Mouse (Mus musculus): Measurements from ENCODE around the gene Gm28230. TPM values are rescaled to one million over a fixed set of nuclear protein-coding genes. Genes with fewer than 3 reads are reported as not detected.

Gm28230 gene
- polyA plus RNA-seq, 1 experiment from 2014 or later: 0.05 TPM

GRCm38 (mm10) chr2:74709465-74710419 lies 16.8 kb upstream of the Gm28230 start:
- Histone ChIP-seq H3K4me3 (no peak overlapping the region), H3K4me2 (no peak overlapping the region)
- 5% methylated on average over 5 of the region's 5 CpGs for WGBS

GRCm38 (mm10) chr2:74710929-74711543 lies 15.5 kb upstream of the Gm28230 start:
- Histone ChIP-seq H3K27me3 (peaks cover 99% of the 10 kb centered on the region), H3K9me3 (no peaks in the 10 kb centered on the region), H3K4me1 (peaks cover 16% of the 10 kb centered on the region; the same call in 1 of the 2 replicates), H3K27ac (no peak overlapping the region), H3K36me3 (no peaks in the 10 kb centered on the region), H3K4me3 (no peak overlapping the region), H3K9ac (no peak overlapping the region), H3K4me2 (no peak overlapping the region)
- 1% methylated on average over 16 of the region's 16 CpGs for WGBS
- no peak for ATAC-seq (ENCODE audit: borderline replicate concordance, extremely low read depth, low FRiP score, low TSS enrichment)

More at GRCm38 (mm10) chr2:74709465-74710419, 16.8 kb upstream of the Gm28230 start:
- Histone ChIP-seq H3K36me3 (no peaks in the 10 kb centered on the region), H3K4me1 (peaks cover 21% of the 10 kb centered on the region), H3K27ac (no peak overlapping the region), H3K9ac (no peak overlapping the region), H3K9me3 (no peaks in the 10 kb centered on the region), H3K27me3 (peaks cover 99% of the 10 kb centered on the region)
- ATAC-seq (ENCODE audit: borderline replicate concordance, extremely low read depth, low FRiP score, low TSS enrichment): no peak

- peak; percentile 33; the same call in 1 of the 2 replicates for ATAC-seq (ENCODE audit: borderline replicate concordance, extremely low read depth, low FRiP score, low TSS enrichment)
- WGBS: under 1% methylated on average over 65 of the region's 65 CpGs
- Histone ChIP-seq H3K4me2 (peak within 1 kb of the TSS; percentile 41), H3K36me3 (no peaks in the 10 kb centered on the region), H3K4me3 (peak within 1 kb of the TSS; percentile 16), H3K9me3 (no peaks in the 10 kb centered on the region), H3K27me3 (peaks cover 99% of the 10 kb centered on the region), H3K27ac (no peak within 1 kb of the TSS), H3K4me1 (peaks cover 16% of the 10 kb centered on the region; the same call in 1 of the 2 replicates), H3K9ac (no peak within 1 kb of the TSS)
These were observed 14.6 kb upstream of the Gm28230 start, which contains the start of the genes Hoxd3 and Hoxd4 for GRCm38 (mm10) chr2:74711721-74712621. Hoxd3 (plus strand) TSS chr2:74711927. Hoxd4 (plus strand) TSS chr2:74711929.

GRCm38 (mm10) chr2:74713239-74714150 lies 13.0 kb upstream of the Gm28230 start:
- Histone ChIP-seq H3K27ac (no peak overlapping the region), H3K27me3 (peaks cover 99% of the 10 kb centered on the region), H3K9me3 (no peaks in the 10 kb centered on the region), H3K9ac (no peak overlapping the region), H3K4me3 (no peak overlapping the region), H3K4me1 (peaks cover 16% of the 10 kb centered on the region; the same call in 1 of the 2 replicates), H3K4me2 (no peak overlapping the region), H3K36me3 (no peaks in the 10 kb centered on the region)
- ATAC-seq (ENCODE audit: borderline replicate concordance, extremely low read depth, low FRiP score, low TSS enrichment): no peak
- WGBS: 7% methylated on average over 19 of the region's 19 CpGs

- Histone ChIP-seq H3K36me3 (no peaks in the 10 kb centered on the region), H3K4me2 (no peak overlapping the region), H3K4me1 (peaks cover 16% of the 10 kb centered on the region; the same call in 1 of the 2 replicates), H3K9me3 (no peaks in the 10 kb centered on the region), H3K9ac (no peak overlapping the region), H3K4me3 (no peak overlapping the region), H3K27me3 (peaks cover 99% of the 10 kb centered on the region), H3K27ac (no peak overlapping the region)
- 5% methylated on average over 18 of the region's 18 CpGs for WGBS
- ATAC-seq (ENCODE audit: borderline replicate concordance, extremely low read depth, low FRiP score, low TSS enrichment): no peak
These were observed 12.3 kb upstream of the Gm28230 start for GRCm38 (mm10) chr2:74714156-74714789.

- peaks cover 99% of the 10 kb centered on the region for H3K27me3 ChIP-seq
- no peak overlapping the region for H3K27ac ChIP-seq
- 2% methylated on average over 14 of the region's 14 CpGs for WGBS
These were observed 11.6 kb upstream of the Gm28230 start for GRCm38 (mm10) chr2:74714881-74715280.

GRCm38 (mm10) chr2:74715504-74716241 lies 10.9 kb upstream of the Gm28230 start:
- ATAC-seq (ENCODE audit: borderline replicate concordance, extremely low read depth, low FRiP score, low TSS enrichment): peak; percentile 67; the same call in 1 of the 2 replicates
- H3K36me3 ChIP-seq: no peaks in the 10 kb centered on the region
- H3K4me3 ChIP-seq: peak overlapping the region; percentile 22; the same call in 1 of the 2 replicates
- peaks cover 99% of the 10 kb centered on the region for H3K27me3 ChIP-seq
- H3K4me1 ChIP-seq: peaks cover 16% of the 10 kb centered on the region; the same call in 1 of the 2 replicates
- H3K4me2 ChIP-seq: peak overlapping the region; percentile 51
- H3K9me3 ChIP-seq: no peaks in the 10 kb centered on the region
- WGBS: 3% methylated on average over 26 of the region's 26 CpGs
- H3K9ac ChIP-seq: no peak overlapping the region
- H3K27ac ChIP-seq: no peak overlapping the region

More at GRCm38 (mm10) chr2:74714881-74715280, 11.6 kb upstream of the Gm28230 start:
- no peaks in the 10 kb centered on the region for H3K9me3 ChIP-seq
- no peak overlapping the region for H3K9ac ChIP-seq
- H3K4me1 ChIP-seq: peaks cover 16% of the 10 kb centered on the region; the same call in 1 of the 2 replicates
- H3K4me3 ChIP-seq: no peak overlapping the region
- H3K4me2 ChIP-seq: no peak overlapping the region
- H3K36me3 ChIP-seq: no peaks in the 10 kb centered on the region
- no peak for ATAC-seq (ENCODE audit: borderline replicate concordance, extremely low read depth, low FRiP score, low TSS enrichment)

GRCm38 (mm10) chr2:74720384-74720783 lies 6.1 kb upstream of the Gm28230 start:
- no peak overlapping the region for H3K27ac ChIP-seq
- peaks cover 100% of the 10 kb centered on the region for H3K27me3 ChIP-seq
- peaks cover 6% of the 10 kb centered on the region; the same call in 1 of the 2 replicates for H3K4me1 ChIP-seq
- no peak for ATAC-seq (ENCODE audit: borderline replicate concordance, extremely low read depth, low FRiP score, low TSS enrichment)
- WGBS: 12% methylated on average over 2 of the region's 2 CpGs
- H3K9me3 ChIP-seq: no peaks in the 10 kb centered on the region
- no peak overlapping the region for H3K9ac ChIP-seq
- H3K4me3 ChIP-seq: no peak overlapping the region
- H3K36me3 ChIP-seq: no peaks in the 10 kb centered on the region
- H3K4me2 ChIP-seq: no peak overlapping the region

GRCm38 (mm10) chr2:74720955-74721491 lies 5.5 kb upstream of the Gm28230 start:
- Histone ChIP-seq H3K27ac (no peak overlapping the region), H3K9ac (no peak overlapping the region), H3K27me3 (peaks cover 100% of the 10 kb centered on the region), H3K4me3 (no peak overlapping the region), H3K36me3 (no peaks in the 10 kb centered on the region), H3K4me1 (peaks cover under 1% of the 10 kb centered on the region; the same call in 1 of the 2 replicates), H3K9me3 (no peaks in the 10 kb centered on the region), H3K4me2 (no peak overlapping the region)
- 14% methylated on average over 5 of the region's 5 CpGs for WGBS
- no peak for ATAC-seq (ENCODE audit: borderline replicate concordance, extremely low read depth, low FRiP score, low TSS enrichment)
